In the genomic region with DNA sequence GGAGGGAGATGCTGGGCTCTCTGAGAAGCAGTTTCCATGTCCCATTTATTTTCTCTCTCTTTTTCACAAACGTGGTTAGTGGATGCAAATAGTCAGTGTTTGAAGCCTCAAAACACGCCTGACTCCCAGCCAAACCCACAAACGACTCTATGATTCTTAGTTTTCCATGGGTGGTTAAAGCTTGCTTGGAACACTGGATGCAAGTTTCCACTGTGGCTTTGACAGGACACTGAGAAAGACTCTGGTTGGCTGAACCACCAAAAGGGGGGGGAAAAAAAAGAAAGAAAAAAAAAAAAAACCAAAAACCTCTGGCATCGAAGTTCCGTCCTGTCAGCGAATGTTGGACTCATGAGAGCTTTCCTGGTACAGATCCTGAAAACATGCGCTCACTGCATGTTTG, we compare ENCODE assay signal across 18 mouse cellular contexts. TPM values are rescaled to one million over a fixed set of nuclear protein-coding genes. Genes with fewer than 3 reads are reported as not detected.
DNase-seq lines count a peak whose midpoint lies in the region; ATAC-seq lines count a peak whose summit lies in the region.
"Had no signal": no experiment of that assay in that cellular context is flagged by ENCODE, and none has a peak within 500 bp of the region (broad histone marks: within the 10 kb centered on the region; RNA-seq: fewer than 3 reads in every experiment).

No protein-coding gene starts in this region.

- WGBS in kidney, embryonic 15.5 days, result 81% methylated on average over 7 of the region's 7 CpGs

- no peak overlapping the region for H3K4me2 ChIP-seq in kidney, embryonic 15.5 days
- H3K4me2 ChIP-seq: embryonic facial prominence, embryonic 12.5 days; forebrain, embryonic 13.5 days; limb, embryonic 13.5 days had no signal

- no peaks in the 10 kb centered on the region for H3K36me3 ChIP-seq in kidney, embryonic 15.5 days
- H3K36me3 ChIP-seq: embryonic facial prominence, embryonic 12.5 days; limb, embryonic 13.5 days had no signal

- H3K9ac ChIP-seq in kidney, embryonic 15.5 days, result no peak overlapping the region
- H3K9ac ChIP-seq: embryonic facial prominence, embryonic 12.5 days; forebrain, embryonic 13.5 days; limb, embryonic 13.5 days had no signal

- H3K4me1 ChIP-seq in kidney, embryonic 15.5 days, result peaks cover 36% of the 10 kb centered on the region
- H3K4me1 ChIP-seq: forebrain, embryonic 13.5 days had no signal

- ATAC-seq in frontal cortex, adult (ENCODE audit: low TSS enrichment), result peak; percentile 8; the same call in 1 of the 2 replicates
- no peak for ATAC-seq in kidney, embryonic 15.5 days (replicated peaks; ENCODE audit: low FRiP score)
- ATAC-seq in cerebellum, adult (ENCODE audit: insufficient number of reproducible peaks, low FRiP score, low TSS enrichment), result no peak
- ATAC-seq: forebrain, embryonic 13.5 days; inflammation-experienced regulatory T-cells, adult 6 months had no signal

- no peaks in the 10 kb centered on the region for H3K27me3 ChIP-seq in kidney, embryonic 15.5 days
- H3K27me3 ChIP-seq: embryonic facial prominence, embryonic 12.5 days had no signal

- H3K27ac ChIP-seq in kidney, embryonic 15.5 days, result peak overlapping the region; percentile 70
- H3K27ac ChIP-seq: embryonic facial prominence, embryonic 12.5 days; forebrain, embryonic 13.5 days; layer of hippocampus, adult 2 months; limb, embryonic 13.5 days had no signal

- DNase-seq in frontal cortex, adult 2 months (ENCODE audit: extremely low spot score in 1 of 2, low spot score in 1 of 2), result no peak
- DNase-seq in kidney, postnatal 4 days, result no peak
- peak; percentile 58 for DNase-seq in Muller cell, postnatal 12 days (ENCODE audit: inconsistent ontology term)
- DNase-seq in fibroblast of lung, adult 2 months (ENCODE audit: low read depth), result peak; percentile 98
- DNase-seq in gastrocnemius, postnatal 10 days, result no peak
- DNase-seq: cerebellum, postnatal 25 days; kidney, adult 9 months; lung, postnatal 36 days; spleen, adult 18-20 months; thymus, adult 2 months had no signal

- no peaks in the 10 kb centered on the region for H3K9me3 ChIP-seq in kidney, embryonic 15.5 days (replicated peaks)
- H3K9me3 ChIP-seq: embryonic facial prominence, embryonic 12.5 days; forebrain, embryonic 13.5 days had no signal

- no peak overlapping the region for H3K4me3 ChIP-seq in kidney, embryonic 15.5 days (replicated peaks)
- H3K4me3 ChIP-seq: embryonic facial prominence, embryonic 12.5 days; forebrain, embryonic 13.5 days; layer of hippocampus, adult 2 months; limb, embryonic 13.5 days had no signal

RNA-seq across cellular contexts. Expression of gene Fhl2, which starts 27.6 kb away (rescaled TPM):
- 73.6 and 80.4 TPM in 2 replicates for polyA plus RNA-seq in frontal cortex, adult 2 months (2012; rRNA removed)
- polyA plus RNA-seq in kidney, embryonic 15.5 days (2015; fragmentation: Nextera tagmentation; extraction: Ambion mirVana), result 90.7 and 92.4 TPM in 2 replicates
- 10 to 100 TPM; 21.7 to 22.1 TPM for total RNA-seq in gastrocnemius, postnatal 10 days (2021)

Comparison
In these comparisons a context has a peak if more than half of its experiments do, and no peak if none do; other contexts are left out.
1. DNase-seq: peak in Muller cell, postnatal 12 days (single experiment) and fibroblast of lung, adult 2 months (single experiment); none in frontal cortex, adult 2 months (0 of 2), kidney, postnatal 4 days (0 of 2) and gastrocnemius, postnatal 10 days (single experiment).